Mouse (Mus musculus): ENCODE measurements around the gene Crebbp.
A peak's percentile ranks its signal among the peaks of the same experiment; 100 is the strongest.
"Not testable (repeated sequence)": the region's sequence is repeated elsewhere in the genome, so short reads cannot be mapped to it uniquely, and the experiment has no call there.

Gene Crebbp

DNA sequence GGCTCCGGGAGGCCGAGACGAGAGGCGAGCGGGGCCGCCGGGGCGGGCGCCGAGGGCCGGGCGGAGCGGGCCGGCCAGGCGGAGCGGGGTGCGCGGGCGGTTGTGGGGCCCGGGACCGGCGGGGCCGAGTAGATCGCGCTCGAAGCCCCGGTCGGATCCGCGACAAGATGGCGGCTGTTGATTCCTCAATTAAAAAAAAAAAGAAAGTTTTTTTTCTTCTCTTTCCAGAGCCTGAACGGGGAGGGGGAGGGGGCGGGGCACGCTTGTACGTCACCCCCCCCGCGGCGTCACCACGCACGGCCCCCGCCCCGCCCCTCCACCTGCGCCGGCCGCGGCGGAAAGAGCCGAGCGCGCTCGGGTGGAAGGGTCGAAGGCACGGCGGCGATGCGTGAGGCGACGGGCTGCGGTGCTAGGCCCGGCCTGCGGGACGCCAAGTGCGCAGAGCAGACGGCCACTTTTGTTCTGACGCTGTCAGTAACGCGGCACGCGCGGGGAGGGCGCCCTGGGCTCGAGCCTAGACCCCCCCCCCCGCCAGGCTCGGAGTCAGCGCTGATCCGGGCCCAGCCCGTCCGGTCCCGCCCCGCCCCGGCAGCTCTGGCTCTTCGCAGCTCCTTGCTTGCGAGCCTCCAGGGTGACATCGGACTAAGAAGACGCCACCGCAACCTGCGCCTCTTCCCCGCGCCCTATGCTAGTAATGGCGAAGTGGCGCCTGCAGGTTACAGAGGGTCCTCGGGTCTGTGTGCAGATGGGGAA is at the start of gene Crebbp:
Gene Crebbp, minus strand, starts transcription at position 199 of the 753 bp plus-strand sequence.
- peak; percentile 87 for DNase-seq (ENCODE audit: low spot score)

- DNase-seq (ENCODE audit: low spot score), result no peak
These were observed 49.7 kb upstream of the Crebbp start for GRCm38 (mm10) chr16:4263486-4263885.

GRCm38 (mm10) chr16:4257546-4257945 is 43.7 kb upstream of the Crebbp start:
- no peak for DNase-seq (ENCODE audit: low spot score)

GRCm38 (mm10) chr16:4248791-4249190 is 35.0 kb upstream of the Crebbp start:
- no peak for DNase-seq (ENCODE audit: low spot score)

- DNase-seq (ENCODE audit: low spot score), result not testable (repeated sequence)
These were observed 31.4 kb upstream of the Crebbp start for GRCm38 (mm10) chr16:4245241-4245640.

DNA sequence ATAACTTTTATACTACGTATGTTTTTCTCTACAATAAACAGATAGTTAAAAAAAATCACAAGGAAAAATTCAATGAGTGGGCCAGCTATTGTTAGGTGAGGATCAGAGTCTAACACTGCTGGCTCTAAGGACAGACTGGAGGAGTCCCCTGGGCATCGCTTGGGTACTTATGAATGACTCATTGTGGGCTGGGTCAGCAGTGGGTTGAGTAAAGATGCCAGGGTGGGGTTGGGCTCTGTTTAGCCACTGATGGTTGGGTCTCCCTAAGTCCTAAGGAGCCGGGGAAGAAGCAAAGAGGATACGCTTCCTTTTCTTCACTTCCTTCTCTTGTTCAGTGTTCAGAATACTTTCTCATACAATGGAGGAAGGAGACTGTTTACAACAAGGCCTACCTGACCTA is 22.3 kb upstream of the Crebbp start:
- no peak for DNase-seq (ENCODE audit: low spot score)

- DNase-seq (ENCODE audit: low spot score), result no peak
These were observed 21.8 kb upstream of the Crebbp start for GRCm38 (mm10) chr16:4235587-4235986.

GRCm38 (mm10) chr16:4225841-4226240 is 12.0 kb upstream of the Crebbp start:
- DNase-seq (ENCODE audit: low spot score), result no peak

- no peak for DNase-seq (ENCODE audit: low spot score)
These were observed 939 bp upstream of the Crebbp start for GRCm38 (mm10) chr16:4214631-4215240.

- peak; percentile 68 for DNase-seq (ENCODE audit: low spot score)
These were observed 616 bp downstream of the Crebbp start for GRCm38 (mm10) chr16:4212963-4213798.

DNA sequence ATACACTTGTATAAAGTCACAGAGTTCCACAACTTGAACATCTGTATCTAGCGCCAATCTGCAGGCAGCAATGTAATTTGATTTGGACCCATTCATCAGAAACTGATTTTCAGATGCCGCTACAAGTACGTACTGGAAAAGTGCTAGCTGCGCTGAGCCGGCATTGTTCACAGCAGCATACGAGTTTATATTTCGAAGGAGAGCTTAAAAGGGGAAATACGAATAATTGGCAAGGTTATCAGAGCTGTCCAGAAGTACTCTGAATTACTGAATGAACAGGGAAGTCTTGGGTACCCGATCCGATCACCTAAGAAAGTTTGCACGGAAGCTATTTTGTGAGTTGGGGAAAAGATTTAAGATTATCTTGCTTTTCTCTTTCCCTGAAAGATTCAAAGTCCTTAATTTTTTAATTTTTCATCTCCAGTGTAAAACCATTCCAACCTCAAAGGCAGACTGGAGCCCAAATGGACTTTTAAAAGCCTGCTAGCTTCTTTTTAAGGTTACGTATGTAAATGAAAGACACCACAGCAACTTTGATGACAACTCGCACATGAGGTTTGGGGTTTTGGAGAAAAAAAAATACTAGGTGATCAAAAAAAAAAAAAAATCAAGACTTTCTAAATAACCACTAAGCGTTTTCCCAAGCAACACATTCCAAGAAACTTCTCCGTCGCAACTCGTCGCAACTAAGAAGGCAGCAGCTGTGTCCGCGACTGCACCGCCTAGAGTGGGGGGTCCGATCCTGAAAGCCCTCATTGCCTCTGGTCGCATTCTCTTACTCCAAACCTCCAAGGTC is 1.4 kb downstream of the Crebbp start:
- peak; percentile 27 for DNase-seq (ENCODE audit: low spot score)

DNA sequence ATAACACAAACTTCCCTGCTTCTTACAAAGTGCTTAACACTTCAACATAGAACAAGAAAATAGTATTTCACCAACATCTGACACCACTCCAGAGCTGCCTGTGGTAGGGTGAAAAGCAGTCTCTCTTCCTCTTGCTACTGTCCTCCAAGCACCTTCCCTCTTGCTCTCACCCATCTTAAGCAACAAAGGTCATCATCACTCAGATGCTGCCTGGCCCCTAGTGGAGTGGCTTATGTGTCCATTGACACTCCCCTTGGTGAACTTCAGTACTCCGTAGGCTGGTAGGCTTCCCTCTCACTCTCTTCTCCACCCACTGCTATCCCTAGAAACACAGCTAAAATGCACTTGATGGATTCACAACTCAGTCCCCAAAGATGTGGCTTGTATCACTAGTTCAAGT is 3.5 kb downstream of the Crebbp start:
- DNase-seq (ENCODE audit: low spot score), result no peak

DNA sequence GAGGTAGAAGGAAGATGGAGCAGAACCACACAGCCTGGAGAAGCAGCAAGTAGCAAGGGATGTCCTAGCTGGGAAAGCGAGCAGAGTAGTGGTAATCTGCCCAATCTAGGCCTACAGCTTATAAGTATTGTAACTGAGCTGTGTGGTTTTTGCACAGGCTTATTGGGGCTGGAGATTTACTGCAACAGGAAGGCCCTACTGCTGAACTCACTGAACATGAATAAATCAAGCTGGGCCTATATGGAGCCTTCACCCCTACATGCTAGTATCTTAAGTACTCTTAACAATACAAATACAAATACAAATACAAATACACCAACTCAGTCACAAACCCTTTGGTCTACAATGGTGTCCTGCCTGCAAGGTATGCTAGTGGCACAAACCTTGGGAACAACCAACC is 10.2 kb downstream of the Crebbp start:
- DNase-seq (ENCODE audit: low spot score), result no peak

DNA sequence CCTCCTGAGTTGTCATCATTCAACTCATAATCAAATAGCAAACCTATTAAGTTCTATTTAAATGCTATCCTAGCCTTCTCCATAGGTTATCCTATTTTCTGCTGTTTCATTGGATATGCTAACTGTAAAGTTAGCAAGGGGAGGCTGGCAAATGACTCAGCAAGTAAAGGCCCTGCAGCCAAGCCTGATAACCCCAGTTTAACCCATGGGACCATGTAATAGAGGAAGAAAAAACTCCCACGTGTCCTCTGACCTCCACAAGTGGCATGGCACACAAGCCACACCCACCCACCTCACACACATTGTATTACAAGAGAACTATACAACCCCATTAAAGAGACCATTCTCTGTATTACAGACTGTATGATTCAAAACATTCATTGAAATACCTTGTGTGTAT is 13.8 kb downstream of the Crebbp start:
- no peak for DNase-seq (ENCODE audit: low spot score)

DNA sequence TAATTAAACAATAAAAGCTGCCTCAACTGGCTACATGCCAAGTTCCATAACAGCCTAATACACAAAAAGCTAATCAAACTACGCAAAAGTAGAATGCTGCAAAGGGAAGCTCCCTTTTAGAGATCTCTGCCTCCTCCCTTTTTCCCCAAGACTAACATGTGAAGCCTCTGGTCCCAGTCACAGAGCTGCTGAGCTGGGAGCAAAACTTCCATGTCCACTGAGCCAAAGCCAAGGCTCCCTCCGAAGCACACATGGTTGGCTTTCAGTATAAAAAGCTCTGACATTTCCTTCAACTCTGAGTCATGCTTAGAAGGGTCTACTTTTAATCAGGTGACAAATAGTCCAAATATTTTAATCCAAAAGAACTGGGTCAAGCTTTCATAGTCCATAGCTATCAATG is 14.2 kb downstream of the Crebbp start:
- no peak for DNase-seq (ENCODE audit: low spot score)

GRCm38 (mm10) chr16:4198004-4198403 is 15.8 kb downstream of the Crebbp start:
- DNase-seq (ENCODE audit: low spot score), result no peak

DNA sequence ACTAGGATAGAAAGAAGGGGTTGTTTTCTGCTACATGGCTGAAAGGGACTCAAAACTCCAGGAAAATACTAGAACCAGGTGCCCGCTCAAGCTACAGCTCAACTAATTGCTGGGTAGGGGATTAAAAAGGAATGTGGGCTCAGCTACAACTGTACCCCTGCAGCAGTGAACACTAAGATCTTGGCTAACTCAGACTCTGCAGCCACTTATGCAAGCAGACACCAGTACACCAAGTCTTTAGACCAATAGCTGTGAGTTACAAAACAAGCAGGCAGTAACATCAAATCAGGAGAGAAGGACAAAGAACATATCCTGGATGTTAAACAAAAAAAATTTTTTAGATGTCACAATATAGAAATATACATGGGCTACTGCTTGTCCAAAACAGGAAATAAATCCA is 23.6 kb downstream of the Crebbp start:
- no peak for DNase-seq (ENCODE audit: low spot score)

- no peak for DNase-seq (ENCODE audit: low spot score)
These were observed 38.7 kb downstream of the Crebbp start for GRCm38 (mm10) chr16:4175134-4175533.

GRCm38 (mm10) chr16:4169530-4169929 is 44.3 kb downstream of the Crebbp start:
- no peak for DNase-seq (ENCODE audit: low spot score)

DNA sequence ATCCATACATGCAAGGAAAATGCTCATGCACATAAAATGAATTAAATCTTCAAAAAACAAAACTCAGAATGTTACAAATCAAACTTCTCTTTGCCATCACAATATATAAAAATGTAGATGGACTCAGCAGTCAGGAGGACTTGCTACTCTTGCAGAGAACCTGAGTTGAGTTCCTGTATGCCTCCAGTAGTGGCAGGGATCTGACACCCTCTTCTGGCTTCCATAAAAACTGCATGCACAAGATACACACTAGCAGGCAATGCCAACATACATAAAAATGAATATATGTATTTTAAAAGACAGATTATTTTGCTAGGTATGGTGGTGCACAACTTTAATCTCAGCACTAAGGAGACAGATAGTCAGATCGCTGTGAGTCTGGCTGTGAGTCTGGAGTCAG is 45.3 kb downstream of the Crebbp start:
- DNase-seq (ENCODE audit: low spot score), result no peak

DNA sequence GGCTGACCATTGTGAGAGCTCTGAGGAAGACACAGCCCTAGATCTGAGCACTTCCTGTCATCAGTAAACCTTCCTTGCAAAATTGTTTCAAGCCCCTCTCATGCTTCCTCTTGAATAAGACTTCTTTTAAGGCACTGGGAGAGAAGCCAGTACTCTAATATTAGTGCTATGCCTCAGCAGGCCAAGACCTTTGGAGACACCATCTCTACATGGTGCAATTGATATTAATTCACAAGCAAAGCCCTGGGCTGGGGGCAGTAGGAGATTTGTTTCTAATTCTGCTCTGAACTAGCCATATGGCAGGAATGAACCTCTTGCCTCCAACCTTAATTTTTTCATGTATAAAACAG is 52.9 kb downstream of the Crebbp start:
- DNase-seq (ENCODE audit: low spot score), result no peak

DNA sequence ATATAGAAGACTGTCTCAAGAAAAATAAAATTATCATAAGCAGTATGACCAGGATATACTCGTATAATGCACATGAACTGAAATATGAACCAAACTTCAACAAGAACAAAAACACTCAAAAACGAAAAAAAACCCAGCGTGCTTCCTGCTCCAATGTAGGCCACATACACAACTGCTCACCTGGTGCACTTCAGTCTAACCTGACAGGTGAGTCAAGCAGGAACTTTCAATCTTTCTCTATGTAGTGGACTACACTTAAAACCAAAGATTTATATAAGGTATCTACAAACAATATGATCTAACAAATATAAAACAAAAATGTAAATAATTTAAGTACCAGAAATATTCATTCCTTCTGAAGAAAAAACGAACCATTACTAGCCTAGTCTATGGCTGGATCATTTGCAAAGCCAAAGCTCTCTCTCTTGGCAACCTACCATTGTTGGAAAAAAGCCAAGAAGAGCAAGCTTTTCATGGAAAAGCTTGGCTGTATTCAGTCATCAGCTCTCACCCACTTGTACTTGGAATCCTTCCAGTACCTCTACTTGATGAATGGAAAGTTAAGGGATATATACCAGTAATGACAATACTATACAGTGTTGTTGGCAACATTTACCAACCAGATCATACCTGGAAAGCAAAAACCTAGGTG is 53.4 kb downstream of the Crebbp start:
- no peak for DNase-seq (ENCODE audit: low spot score)
